Mouse (Mus musculus) midbrain, postnatal 0 days (tissue): ENCODE results near the gene Lipo4. TPM values are rescaled to one million over a fixed set of nuclear protein-coding genes. Genes with fewer than 3 reads are reported as not detected.
"Not testable (repeated sequence)": the region's sequence is repeated elsewhere in the genome, so short reads cannot be mapped to it uniquely, and the experiment has no call there.

ENCODE experiments used
- ATAC-seq: fragments of 200-750 bp; cut with Nextera tagmentation; 2 replicates; pipeline ENCODE4 v1.8.0; 2017; ENCODE audit warnings: moderate number of reproducible peaks, mild to moderate bottlenecking, moderate TSS enrichment, moderate library complexity; ENCODE audit not compliant: low FRiP score
- DNase-seq: peaks from one replicate; pipeline ENCODE4 v3.0.0-alpha.2; 2015; ENCODE audit warnings: low spot score
- H3K27ac ChIP-seq: fragments of 300-500 bp; sonication (generic); 2 replicates; pipeline ENCODE4 v1.5.1; 2014; ENCODE audit warnings: low read depth, mild to moderate bottlenecking, low read length, mixed read lengths
- H3K27me3 ChIP-seq: fragments of 300-500 bp; sonication (generic); 2 replicates; pipeline ENCODE4 v1.6.1; 2014; ENCODE audit warnings: low read length, control low read depth, mixed read lengths; ENCODE audit not compliant: insufficient read depth
- H3K36me3 ChIP-seq: fragments of 300-500 bp; sonication (generic); 2 replicates; pipeline ENCODE4 v1.6.1; 2014; ENCODE audit warnings: low read length, control low read depth, mixed read lengths; ENCODE audit not compliant: insufficient read depth
- H3K4me1 ChIP-seq: fragments of 300-500 bp; sonication (generic); 2 replicates; pipeline ENCODE4 v1.6.1; 2014; ENCODE audit warnings: mild to moderate bottlenecking, control low read depth, antibody characterized with exemption, low read length, mixed read lengths; ENCODE audit not compliant: insufficient read depth
- H3K4me2 ChIP-seq: fragments of 300-500 bp; sonication (generic); 2 replicates; pipeline ENCODE4 v1.6.1; 2014; ENCODE audit warnings: low read depth, mild to moderate bottlenecking, low read length, mixed read lengths; ENCODE audit not compliant: poor library complexity, severe bottlenecking
- H3K4me3 ChIP-seq: fragments of 300-500 bp; sonication (generic); 2 replicates; pipeline ENCODE4 v1.5.1; 2014; ENCODE audit warnings: low read depth, mild to moderate bottlenecking, low read length, moderate library complexity
- H3K9ac ChIP-seq: fragments of 300-500 bp; sonication (generic); replicated peaks from 2 replicates; pipeline ENCODE4 v1.6.1; 2014; ENCODE audit warnings: mild to moderate bottlenecking, low read length, moderate library complexity, mixed read lengths; ENCODE audit not compliant: poor library complexity, severe bottlenecking
- H3K9me3 ChIP-seq: fragments of 300-500 bp; sonication (generic); 2 replicates; pipeline ENCODE4 v1.6.1; 2016; ENCODE audit warnings: low read length, control low read depth
- CTCF ChIP-seq: IDR thresholded peaks from 2 replicates; pipeline ENCODE4 v1.5.1; 2016; ENCODE audit warnings: antibody characterized with exemption, mild to moderate bottlenecking
- WGBS: fragments of 180-500 bp; shearing (Covaris S2); extraction: QIAGEN DNeasy Blood & Tissue Kit; methylation state at CpG from one replicate; pipeline ENCODE4 v1.1.7; 2014; 5-methylcytosine and 5-hydroxymethylcytosine counted together
- polyA plus RNA-seq: library from polyadenylated mRNA; unstranded; fragments of >200 nt; fragmentation: Nextera tagmentation; extraction: Ambion mirVana; gene quantifications from 2 replicates; pipeline ENCODE4 v1.2.1, GENCODE M21; 2015
- total RNA-seq: library from RNA; depleted of rRNA; stranded (reverse); fragments of >200 nt; gene quantifications from 2 replicates; pipeline ENCODE4 v1.2.3, GENCODE M21; 2014; rRNA removed

Gene Lipo4
- total RNA-seq (not detected in 2 replicates), polyA plus RNA-seq (not detected in 2 replicates)

DNA sequence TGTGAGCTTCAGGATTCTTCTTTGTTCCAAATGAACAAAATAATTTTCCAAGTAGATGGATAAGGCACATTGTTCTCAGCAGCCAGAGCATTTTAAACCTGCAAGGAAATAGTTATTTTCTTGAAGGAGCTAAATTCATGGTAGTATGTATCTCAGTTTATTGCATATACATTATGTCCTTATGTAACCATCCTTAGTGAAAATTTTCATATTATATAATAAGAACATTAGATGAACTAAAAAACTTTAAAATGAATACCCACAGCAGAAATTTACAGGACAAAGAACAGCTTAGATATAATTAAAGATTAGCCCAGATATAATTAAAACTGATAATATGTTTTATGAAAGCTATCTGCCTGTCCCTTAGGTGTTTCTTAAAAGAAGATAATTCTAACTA is at the start of gene Lipo4:
Gene Lipo4 (minus strand): TSS at position 101 of the 400 bp plus-strand sequence.
- no peak for DNase-seq
- Histone ChIP-seq H3K27me3 (no peaks in the 10 kb centered on the region), H3K4me1 (no peaks in the 10 kb centered on the region), H3K36me3 (no peaks in the 10 kb centered on the region), H3K4me3 (no peak within 1 kb of the TSS), H3K27ac (no peak within 1 kb of the TSS), H3K4me2 (no peak within 1 kb of the TSS), H3K9me3 (no peaks in the 10 kb centered on the region), H3K9ac (no peak within 1 kb of the TSS)
- ATAC-seq: no peak
- TF ChIP-seq CTCF: no peak

DNA sequence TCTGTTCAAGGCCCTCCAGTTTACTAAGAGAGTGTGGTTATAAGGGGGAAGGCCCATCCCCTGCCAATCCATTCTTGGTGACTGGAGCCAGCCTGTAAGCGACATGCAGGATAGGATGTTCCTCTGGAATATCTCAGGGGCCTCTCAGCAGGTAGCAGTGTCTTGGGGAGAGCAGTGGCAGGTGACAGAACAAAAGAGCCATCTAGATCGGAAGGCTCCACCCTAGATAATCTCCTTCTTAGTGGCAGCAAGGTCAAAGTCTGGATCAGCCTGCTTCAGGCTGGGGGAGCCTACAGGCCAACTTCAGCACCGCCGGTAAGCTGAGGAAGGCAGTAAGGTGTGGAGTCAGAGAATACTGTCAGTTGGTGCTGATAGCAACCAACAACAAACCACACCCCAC is 61.2 kb downstream of the Lipo4 start:
- not testable (repeated sequence) for H3K4me1 ChIP-seq, H3K36me3 ChIP-seq, DNase-seq, H3K9me3 ChIP-seq, H3K4me2 ChIP-seq, H3K4me3 ChIP-seq, H3K27me3 ChIP-seq, H3K9ac ChIP-seq, ATAC-seq, H3K27ac ChIP-seq
- 41% methylated on average over 4 of the region's 4 CpGs for WGBS

DNA sequence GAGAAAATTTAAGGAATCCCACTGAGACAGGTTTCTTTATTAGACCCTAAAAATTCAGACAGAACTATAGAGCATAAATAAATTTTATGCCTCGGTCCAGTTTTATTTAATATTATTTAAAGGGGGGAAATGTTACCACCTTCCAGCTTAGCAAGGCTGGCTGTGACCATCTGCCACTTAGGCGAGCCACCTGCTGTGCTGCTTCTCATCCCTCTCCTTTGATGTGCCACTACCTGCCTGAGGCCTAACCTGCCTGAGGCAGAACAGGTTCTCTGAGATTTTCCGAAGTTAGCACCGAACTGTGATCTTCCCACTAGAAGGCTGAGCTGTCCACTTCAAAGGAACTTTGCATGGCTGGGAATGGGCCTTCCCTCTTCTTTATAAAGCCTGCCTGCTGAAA is 63.9 kb downstream of the Lipo4 start:
- Histone ChIP-seq H3K27me3 (no peaks in the 10 kb centered on the region), H3K4me3 (no peak overlapping the region), H3K9me3 (0 out of 2 replicates have a peak, but pooled peaks cover 3% of the 10 kb centered on the region), H3K9ac (no peak overlapping the region), H3K4me2 (no peak overlapping the region), H3K27ac (no peak overlapping the region), H3K36me3 (no peaks in the 10 kb centered on the region), H3K4me1 (no peaks in the 10 kb centered on the region)
- WGBS: 65% methylated on average over 4 of the region's 4 CpGs
- no peak for TF ChIP-seq CTCF
- ATAC-seq: no peak
- no peak for DNase-seq

Other genes starting within 250 kb of the Lipo4 start
- gene Rnls, start 125.5 kb downstream of the Lipo4 start, total RNA-seq: 3.1 and 3.5 TPM in 2 replicates
- gene Rnls, start 125.5 kb downstream of the Lipo4 start, polyA plus RNA-seq: 10.6 and 10.7 TPM in 2 replicates
- not detected in 2 replicates for gene Gm8978, start 107.5 kb upstream of the Lipo4 start, total RNA-seq
- not detected in 2 replicates for gene Gm8978, start 107.5 kb upstream of the Lipo4 start, polyA plus RNA-seq
- 1.2 and 1.4 TPM in 2 replicates for gene Lipo2, start 233.6 kb upstream of the Lipo4 start, total RNA-seq
- 1.4 and 1.5 TPM in 2 replicates for gene Lipo2, start 233.6 kb upstream of the Lipo4 start, polyA plus RNA-seq
- 10.0 and 17.6 TPM in 2 replicates for gene Lipo3, start 244.2 kb upstream of the Lipo4 start, total RNA-seq
- 13.7 and 14.7 TPM in 2 replicates for gene Lipo3, start 244.2 kb upstream of the Lipo4 start, polyA plus RNA-seq